Mouse (Mus musculus): Measurements from ENCODE around the gene Zfp142. TPM values are rescaled to one million over a fixed set of nuclear protein-coding genes. Genes with fewer than 3 reads are reported as not detected.

Zfp142 gene
- total RNA-seq (2015) = 16.6 and 17.9 TPM in 2 replicates
- 7.1 and 8.4 TPM in 2 replicates for total RNA-seq (2017)

DNA sequence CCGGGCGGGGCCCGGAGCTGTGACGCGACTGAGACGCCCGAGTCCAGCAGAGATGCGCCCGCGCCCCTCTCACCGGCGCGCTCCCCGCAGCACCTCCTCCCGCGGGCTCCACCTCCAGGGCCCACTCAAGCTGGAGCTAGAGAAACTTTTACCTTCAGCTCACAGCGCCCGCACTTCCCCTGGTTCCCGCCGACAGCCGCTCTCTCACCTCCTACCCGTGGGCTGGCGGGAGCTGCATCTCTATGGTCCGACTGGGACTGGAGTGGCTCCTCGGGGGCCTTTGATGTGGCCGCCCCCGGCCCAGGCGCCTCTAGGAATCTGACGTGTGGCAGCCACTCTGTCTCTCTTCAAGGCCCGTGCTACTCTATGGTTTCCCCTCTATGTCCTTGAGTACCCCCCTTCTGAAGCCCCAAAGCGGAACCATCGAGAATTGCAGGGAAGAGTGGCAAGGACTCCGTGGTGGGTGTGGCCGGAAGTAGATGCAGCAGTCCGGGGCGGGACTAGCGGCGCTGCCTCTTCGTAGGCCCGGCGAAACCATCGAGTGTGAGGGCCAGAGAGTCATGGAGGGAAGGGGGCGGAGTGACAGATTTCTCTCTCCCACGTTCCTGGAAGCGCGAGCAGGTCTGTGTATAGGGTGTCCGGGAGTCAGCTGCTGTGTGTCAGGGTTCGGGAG lies at the start of gene Zfp142, which contains the start of gene Bcs1l:
Gene Zfp142 (minus strand): TSS at position 474 of the 673 bp plus-strand sequence.
Gene Bcs1l (plus strand): TSS at position 517 of the 673 bp plus-strand sequence.
- peak; percentile 91 for ATAC-seq (replicated peaks; ENCODE audit: poor library complexity)

DNA sequence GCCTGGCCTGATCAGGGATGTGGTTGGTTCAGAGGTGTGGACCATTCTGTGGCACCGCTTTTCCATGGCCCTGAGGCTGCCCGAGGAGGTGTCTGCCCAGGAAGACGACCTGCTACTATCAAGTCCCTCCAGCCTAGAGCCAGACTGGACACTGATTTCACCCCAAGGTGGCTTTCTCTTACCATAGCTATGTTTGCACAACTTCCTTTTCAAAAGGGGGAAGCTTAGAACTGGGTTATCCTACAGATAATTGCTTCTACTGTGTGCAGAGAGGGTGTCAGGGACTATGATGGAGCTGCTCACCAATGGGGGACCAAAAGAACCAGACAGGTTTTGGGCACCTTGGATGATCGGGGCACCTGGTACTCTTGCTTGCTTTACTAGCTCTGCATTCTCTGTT lies 44.7 kb upstream of the Zfp142 start:
- ATAC-seq (replicated peaks; ENCODE audit: poor library complexity) = peak; percentile 52; the same call in 1 of the 2 replicates

DNA sequence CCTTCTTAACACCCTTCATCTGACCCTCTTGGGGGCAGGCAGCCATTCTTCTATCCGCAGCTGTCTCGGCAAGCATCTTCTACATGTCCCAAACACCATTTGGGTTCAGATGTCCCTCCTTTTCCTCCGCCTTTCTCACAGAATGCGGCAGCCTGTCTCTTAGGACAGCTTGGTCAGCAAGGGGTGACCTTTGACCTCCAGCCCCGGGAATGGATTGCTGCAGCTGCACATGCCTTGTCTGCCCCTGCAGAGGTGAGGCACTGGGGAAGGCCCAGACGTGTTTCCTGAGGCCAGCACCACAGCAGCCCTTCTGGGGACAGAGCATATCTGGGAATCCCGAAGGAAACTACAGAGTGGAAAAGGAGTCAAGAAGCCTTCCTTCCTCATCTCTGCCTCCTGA lies 40.0 kb upstream of the Zfp142 start:
- no peak for ATAC-seq (replicated peaks; ENCODE audit: poor library complexity)

DNA sequence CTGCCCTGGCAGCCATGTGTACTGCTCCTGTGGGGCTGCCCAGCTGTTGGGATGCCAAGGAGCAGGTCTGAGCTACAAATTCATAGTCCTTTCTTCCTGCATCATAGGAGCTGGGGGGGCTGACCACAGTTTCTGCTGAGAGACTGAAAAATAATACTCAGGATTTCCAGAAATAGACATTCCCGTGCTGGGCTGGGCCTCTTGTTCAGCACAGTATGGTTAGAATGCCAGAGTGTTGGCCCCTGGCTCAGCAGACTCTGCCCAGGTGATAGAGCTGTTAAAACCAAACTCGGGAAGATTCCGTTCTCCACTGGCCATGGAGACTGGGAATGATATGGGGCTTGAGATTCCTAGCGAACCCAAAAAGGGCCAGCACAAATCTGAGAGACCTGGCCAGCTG lies 38.0 kb upstream of the Zfp142 start:
- ATAC-seq (replicated peaks; ENCODE audit: poor library complexity) = no peak

DNA sequence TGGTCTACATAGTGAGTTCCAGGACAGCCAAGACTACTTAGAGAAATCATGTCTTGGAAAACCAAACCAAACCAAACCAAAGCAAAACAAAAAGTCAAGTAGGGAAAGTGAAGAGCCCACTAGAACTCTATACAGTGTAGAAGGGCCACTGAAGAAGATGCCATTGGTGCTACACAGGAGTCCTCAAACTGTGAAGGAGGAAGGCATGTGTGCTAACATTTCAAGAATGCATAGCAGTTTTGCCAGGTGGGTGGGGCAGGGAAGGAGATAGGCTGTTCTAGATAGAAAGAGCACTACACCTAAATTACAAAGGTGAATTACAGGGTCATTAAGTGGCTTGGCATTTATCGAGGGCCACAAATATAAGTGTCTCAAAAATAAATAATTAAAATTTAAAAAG lies 36.1 kb upstream of the Zfp142 start:
- no peak for ATAC-seq (replicated peaks; ENCODE audit: poor library complexity)

DNA sequence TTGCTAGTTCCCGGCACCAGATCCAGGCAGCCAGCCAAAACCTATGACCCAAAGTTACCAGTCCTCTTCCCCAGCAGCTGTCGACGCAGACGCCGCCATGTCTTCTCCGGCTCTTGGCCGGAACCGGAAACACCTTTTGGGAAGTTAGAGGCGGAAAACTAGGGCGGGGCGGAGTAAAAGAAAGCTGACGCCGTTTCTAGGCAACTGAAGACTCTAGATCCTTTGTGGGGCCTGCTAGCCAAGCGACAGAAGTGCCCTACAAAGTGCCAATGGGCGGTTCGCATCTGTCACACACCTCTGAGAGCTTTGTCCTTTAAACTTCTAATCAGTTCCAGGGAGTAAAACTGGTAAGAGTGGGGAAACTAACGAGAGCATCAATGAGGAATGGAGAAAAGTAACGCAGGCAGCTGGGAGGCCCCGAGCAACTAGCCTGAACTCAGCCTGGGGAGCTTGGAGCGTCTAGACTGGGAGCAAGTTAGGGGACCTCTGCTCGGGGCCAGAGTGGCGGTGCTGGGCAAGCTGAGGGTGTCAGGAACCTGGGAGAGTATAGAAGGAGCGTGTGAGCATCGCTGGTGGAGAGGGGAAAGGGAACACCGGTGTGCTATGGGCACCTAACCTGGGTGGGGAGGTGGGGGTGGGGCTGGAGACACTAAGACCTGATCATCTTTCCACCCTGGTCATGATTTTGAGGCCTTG lies 13.4 kb upstream of the Zfp142 start, which contains the start of the genes Rnf25 and Stk36:
Gene Rnf25 (minus strand): TSS at position 131 of the 696 bp plus-strand sequence.
Gene Stk36 (plus strand): TSS at position 179 of the 696 bp plus-strand sequence.
- peak; percentile 98 for ATAC-seq (replicated peaks; ENCODE audit: poor library complexity)

DNA sequence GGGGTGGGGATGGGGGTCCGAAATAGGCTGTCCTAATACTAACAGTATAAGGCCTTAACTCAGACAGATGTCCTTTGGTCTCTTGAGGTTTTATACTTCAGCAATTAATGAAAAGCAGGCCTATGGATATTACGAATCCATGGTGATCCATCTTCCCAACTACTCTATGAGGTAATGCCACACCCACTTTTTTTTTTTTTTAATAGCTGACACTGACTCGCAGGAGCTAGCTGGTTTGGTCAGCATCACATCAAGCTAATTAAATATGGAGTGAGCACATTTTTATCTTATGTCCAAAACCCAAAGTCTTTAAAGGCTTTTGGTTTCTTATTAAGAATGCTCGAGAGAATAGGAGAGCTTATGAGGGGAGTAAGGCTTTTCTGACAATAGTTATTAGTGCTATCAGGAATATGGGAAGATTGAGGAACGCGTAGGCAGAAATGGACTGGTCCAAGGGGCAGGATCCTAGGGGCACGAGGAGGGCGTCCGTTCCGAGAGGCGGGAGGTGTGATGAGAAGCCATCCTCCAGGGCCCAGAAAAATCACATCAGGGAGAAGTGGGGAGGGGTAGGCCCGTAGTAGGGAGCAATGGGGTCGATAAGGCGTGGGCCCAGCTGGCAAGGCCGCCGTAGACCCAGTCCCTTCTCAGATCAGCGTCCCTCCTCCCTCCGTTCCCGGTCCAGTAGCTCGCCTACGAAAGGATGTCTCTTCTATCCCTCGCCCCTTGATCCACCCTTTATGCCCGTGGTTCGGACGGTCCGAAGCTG lies 12.6 kb upstream of the Zfp142 start:
- ATAC-seq (replicated peaks; ENCODE audit: poor library complexity) = peak; percentile 57

DNA sequence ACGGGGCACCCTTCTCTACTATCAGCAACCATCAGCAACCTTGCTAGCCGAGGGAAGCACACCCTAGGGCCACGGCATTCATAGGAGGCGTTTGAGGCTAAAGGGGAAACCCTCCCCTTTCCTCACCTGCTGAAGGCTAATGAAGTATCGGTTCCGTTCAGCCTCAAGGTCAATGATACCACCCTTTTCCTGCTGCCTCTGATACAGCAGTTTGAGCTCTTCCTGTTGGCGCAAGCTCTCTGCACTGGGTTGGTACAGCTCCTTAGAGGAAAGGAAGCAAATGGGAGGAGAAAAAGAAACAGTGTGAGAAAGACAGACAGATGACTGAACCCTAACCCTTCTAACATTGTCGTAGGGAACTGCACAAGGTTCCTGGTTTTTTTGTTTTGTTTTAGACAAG lies 6.4 kb upstream of the Zfp142 start:
- peak; percentile 87 for ATAC-seq (replicated peaks; ENCODE audit: poor library complexity)

DNA sequence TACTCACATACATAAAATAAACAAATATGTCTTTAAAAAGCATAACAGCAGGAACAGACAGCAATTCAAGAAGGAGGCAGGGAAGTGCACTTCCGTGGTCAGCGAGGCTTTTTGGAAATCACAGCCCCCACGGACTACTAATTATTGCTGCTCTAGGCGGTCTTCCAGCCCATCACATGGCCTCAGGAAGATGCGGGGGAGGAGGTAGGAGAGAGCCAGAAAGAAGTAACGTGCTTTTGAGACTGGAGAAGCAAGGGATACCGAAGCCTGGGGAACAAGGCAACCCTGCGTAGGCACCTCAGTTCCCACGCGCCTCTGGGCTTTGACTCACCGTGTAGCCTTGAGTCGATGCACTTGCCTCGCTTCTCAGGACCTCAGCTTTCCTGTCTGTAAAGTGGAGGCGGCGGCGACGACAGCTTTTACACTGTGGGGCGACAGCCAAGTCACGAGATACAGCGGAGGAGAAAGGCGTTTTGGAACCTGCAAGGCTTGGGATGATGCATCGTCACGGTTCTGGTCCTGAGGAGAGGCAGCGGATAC lies 743 bp downstream of the Zfp142 start:
- no peak for ATAC-seq (replicated peaks; ENCODE audit: poor library complexity)

DNA sequence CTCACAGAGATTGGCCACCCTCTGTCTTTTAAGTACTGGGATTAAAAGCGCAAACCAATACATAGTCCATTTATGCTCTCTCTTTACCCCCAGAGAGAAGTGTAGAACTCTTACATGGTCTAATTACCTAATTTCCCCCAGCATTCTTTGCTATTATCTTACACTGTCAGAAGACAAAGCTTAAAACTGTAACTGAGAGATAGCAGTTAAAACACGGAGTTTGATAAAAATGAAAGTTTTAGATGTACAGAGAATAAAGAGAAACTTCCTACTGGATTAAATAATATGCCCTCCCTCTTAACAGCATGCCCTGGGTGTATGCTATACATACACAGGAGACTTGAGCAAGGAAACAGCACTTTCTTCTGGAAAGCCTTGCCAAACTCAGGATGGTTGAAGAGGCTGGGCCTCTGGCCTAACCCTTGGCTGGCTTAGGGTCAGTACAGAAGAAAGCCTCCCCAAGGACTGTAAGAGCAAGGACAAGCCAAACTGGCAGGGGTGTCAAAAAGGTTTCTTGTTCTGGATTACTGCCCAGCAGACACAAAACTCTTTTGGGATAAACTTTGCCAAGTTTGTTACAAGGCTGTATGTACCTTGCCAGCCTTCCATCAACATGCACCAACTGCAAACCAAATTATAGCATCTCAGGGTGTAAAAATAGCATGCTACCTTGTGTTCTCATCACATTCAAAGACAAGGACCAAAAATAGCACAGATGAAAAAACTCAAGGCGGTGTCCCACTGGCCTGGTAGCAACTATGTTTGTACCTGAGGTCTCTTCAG lies 3.2 kb downstream of the Zfp142 start:
- peak; percentile 10; the same call in 1 of the 2 replicates for ATAC-seq (replicated peaks; ENCODE audit: poor library complexity)

DNA sequence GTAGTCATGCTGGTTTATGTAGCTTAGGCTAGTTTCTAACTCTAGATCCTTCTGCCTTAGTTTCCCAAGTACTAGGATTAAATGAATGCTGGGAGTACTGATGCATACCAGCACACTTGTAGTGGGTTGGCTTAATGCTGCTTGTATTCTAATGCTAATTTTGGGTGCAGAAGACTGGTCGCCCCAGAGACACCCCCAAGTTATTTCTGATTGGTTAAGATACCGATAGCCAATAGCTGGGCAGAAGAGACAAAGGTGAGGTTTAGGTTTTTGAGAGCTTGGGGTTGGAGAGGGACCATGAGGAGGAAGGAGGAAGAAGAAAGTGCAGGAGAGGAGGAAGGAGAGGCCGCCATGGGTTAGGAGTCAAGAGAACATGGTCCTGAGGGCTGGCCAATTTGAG lies 5.4 kb downstream of the Zfp142 start:
- ATAC-seq (replicated peaks; ENCODE audit: poor library complexity) = no peak

DNA sequence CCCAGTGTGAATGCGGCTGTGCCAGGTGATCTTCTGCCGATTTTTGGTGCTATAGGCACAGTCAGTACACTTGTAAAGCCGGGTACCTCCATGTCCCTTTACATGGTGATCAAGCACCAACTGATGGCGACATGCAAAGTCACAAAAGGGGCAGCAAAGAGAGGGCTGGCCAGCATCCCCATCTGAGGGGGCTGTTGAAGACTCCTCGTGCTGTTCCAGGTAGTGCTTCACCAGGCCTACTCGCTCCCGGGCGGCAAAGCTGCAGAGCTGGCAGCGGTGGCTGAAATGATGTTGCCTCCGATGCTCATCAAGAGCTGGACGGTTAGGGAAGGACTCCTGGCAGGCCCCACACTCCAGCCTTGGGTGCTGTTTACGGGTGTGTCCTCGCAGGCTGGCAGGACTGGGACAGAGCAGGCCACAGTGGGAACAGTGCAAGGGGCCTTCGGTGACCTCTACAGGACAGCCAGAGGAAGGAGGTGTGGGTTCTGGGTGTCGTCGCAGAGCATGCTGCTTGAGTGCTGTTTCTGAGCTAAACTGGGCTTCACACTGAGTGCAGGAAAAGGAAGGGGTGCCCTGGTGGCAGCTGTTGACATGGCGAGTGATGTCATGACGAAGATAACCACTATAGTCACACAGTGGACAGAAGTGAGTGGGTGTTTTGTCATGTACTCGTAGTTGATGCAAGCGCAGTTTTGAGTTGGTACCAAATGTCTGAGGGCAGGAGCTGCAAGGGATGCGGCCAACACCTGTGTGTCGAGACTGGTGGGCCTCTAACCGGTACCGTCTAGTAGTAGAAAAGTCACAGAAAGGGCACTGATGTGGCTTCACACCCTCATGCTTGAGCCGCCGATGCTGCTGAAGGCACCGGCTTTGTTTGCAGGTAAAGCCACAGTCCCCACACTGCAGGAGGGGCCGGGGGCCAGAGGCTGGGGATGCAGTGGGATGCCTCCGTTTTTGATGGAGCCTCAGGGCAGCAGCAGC lies 18.0 kb downstream of the Zfp142 start:
- ATAC-seq (replicated peaks; ENCODE audit: poor library complexity) = 0 out of 2 replicates have a peak, but pooled peaks have one; percentile 42

DNA sequence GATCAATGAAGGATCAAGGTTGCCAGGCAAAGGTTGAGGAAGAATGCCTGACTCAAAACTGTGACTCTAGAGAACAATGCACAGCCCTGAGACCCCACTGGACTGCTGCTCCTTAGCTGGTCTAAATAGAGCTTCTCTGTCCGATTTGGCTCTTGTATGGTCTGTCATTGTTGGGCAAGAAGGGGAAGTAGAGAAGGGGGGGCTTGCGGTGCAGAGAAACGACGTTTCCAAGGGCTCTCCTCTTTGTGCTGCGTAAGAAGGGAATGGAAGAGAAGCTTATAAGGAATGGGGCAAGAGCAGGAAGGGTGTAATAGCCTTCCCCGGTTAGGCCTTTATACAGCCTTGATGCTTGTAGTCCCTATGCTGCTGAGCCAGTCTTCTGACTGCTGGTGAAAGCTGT lies 22.2 kb downstream of the Zfp142 start:
- peak; percentile 71 for ATAC-seq (replicated peaks; ENCODE audit: poor library complexity)

DNA sequence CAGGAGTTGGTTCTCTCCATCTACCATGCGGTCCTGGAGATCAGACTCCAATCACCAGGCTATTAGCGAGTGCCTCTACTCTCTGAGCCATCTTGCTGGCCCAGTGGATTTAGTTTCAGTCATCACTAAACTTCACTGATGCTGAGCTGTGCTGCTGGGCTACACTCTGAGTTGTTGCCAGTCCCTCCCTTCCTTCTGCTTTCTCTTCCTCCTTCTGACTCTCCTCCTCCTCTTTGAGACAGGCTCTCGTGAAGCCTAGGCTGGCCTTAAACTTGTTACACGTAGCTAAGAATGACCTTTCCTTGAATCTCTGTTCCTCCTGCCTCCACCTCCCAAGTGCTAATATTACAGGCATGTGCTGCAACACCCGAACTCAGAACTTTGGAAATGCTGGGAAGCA lies 29.0 kb downstream of the Zfp142 start:
- 0 out of 2 replicates have a peak, but pooled peaks have one; percentile 39 for ATAC-seq (replicated peaks; ENCODE audit: poor library complexity)

DNA sequence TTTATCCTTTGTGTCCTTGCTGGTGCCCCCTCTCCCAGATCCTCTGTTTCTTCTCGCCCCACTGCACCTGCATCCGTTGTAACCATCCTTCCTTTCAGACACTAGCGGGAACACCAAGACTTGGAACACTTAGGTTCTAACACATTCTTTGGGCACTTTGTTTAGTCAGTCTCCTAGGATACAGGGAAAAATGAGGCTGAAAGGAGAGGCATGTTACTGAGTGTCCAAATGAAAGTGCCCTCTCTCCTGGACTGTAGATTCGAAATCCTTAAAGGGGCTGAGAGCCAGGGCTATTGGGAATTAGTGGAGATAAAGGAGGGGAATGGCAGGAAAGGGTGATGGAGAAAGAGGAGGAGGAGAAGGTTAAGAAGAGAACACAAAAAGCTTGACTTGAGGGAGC lies 43.9 kb downstream of the Zfp142 start, which contains the start of gene Usp37:
Gene Usp37 (minus strand): TSS at position 101 of the 400 bp plus-strand sequence.
- ATAC-seq (replicated peaks; ENCODE audit: poor library complexity) = no peak

DNA sequence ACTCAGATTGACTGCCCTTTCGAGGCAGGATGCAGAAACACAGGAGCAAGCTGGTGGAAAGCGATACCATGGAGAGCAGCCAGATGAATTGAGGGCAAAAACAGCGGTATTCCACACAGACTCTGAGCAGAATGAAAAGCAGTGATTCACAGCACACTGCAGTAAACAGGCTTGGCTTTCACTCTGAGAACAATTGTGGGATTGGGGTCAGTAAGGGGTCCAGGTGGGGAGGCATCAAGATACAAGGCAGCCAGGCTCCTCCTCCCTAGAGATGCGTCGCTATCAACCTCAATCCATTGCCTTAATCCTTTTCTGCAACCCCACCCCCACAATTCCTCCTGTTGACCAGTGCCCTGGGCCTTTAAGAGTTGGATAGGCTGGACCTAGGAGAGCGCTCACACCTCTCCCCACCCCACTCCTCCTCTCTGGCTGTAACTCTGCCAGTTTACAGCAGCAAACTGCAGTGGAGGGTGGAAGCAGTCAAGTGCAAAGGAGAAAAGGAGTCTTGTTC lies 45.5 kb downstream of the Zfp142 start, which contains the start of gene Plcd4:
Gene Plcd4 (plus strand): TSS at position 438 of the 511 bp plus-strand sequence.
- no peak for ATAC-seq (replicated peaks; ENCODE audit: poor library complexity)

DNA sequence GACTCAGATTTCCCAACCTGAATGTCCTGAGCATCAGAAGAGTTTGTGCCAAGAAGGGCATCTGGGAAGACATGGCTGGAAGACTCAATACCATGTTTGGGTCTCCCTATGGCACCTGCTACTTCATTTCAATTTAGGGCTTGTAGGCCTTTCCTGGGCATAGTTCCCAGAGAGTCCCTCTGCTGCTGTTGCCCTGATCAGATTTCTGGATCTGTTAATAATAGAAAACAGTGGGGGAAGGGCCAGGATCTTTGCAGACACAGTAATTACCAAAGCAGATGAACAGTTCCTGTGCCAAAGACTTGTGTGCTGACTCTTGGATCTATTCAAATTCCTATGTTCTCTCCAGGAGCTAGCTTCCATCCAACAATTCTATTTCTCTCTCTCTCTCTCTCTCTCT lies 49.4 kb downstream of the Zfp142 start:
- no peak for ATAC-seq (replicated peaks; ENCODE audit: poor library complexity)

DNA sequence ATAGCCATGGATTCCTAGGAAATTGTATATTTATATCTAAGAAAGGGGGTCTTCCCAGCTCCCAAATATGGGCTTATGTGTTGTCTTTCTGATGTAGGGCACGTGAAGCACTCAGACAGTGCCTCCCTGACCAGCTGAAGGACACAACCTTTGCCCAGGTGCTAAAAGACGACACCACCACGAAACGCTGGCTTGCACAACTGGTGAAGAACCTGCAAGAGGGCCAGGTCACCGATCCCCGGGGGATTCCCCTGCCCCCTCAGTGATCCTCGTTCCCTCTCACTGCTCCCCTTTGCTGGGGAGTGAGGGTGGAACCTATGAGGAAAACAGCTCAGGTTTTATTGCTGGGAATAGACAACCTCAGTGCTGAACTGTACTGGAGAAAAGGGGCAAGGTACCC lies 59.5 kb downstream of the Zfp142 start:
- no peak for ATAC-seq (replicated peaks; ENCODE audit: poor library complexity)

DNA sequence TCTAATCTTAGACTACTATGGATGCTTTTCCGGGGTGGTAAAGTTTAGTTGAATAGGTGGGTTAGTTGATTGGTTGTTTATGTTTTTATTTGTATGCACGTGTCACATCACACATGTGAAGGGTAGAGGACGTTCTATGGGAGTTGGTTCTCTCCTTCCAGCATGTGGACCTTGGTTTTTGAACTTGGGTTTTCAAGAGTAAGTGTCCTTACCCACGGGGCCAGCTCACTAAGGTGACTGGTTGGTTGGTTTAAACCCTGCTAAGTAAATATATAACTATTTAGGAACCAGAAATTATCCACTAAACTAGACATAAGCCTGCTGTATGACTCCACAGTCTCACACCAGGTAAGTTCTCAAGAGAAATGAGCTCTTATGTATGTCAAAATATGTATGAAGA lies 63.3 kb downstream of the Zfp142 start:
- ATAC-seq (replicated peaks; ENCODE audit: poor library complexity) = no peak

Measured in megakaryocyte progenitor cell, adult 5-6 weeks (primary cell).